Mouse (Mus musculus): ENCODE results near the gene Tmem175. TPM values are rescaled to one million over a fixed set of nuclear protein-coding genes. Genes with fewer than 3 reads are reported as not detected.

The Tmem175 gene
- polyA plus RNA-seq, 1 experiment from 2014 or later = 29.4 TPM

GRCm38 (mm10) chr5:108668977-108669936 is 39.7 kb downstream of the Tmem175 start, which contains the start of gene Dgkq:
Gene Dgkq (minus strand): TSS chr5:108669672.
- 4% methylated on average over 43 of the region's 43 CpGs for WGBS
- ATAC-seq (ENCODE audit: insufficient number of reproducible peaks, low FRiP score, low TSS enrichment, low read depth) = peak; percentile 84
- H3K27ac ChIP-seq (replicated peaks) = peak within 1 kb of the TSS; percentile 94

GRCm38 (mm10) chr5:108669986-108670385 is 40.4 kb downstream of the Tmem175 start:
- WGBS = 75% methylated on average over 9 of the region's 9 CpGs
- Histone ChIP-seq H3K36me3 (peaks cover 17% of the 10 kb centered on the region), H3K4me2 (replicated peaks) (peak overlapping the region; percentile 62), H3K9ac (peak overlapping the region; percentile 70; the same call in 1 of the 2 replicates), H3K4me3 (replicated peaks) (peak overlapping the region; percentile 57), H3K9me3 (replicated peaks) (no peaks in the 10 kb centered on the region), H3K27ac (replicated peaks) (peak overlapping the region; percentile 94; the same call in 1 of the 2 replicates), H3K4me1 (peaks cover 16% of the 10 kb centered on the region), H3K27me3 (no peaks in the 10 kb centered on the region)
- ATAC-seq (ENCODE audit: insufficient number of reproducible peaks, low FRiP score, low TSS enrichment, low read depth) = no peak

More at GRCm38 (mm10) chr5:108668977-108669936, 39.7 kb downstream of the Tmem175 start, which contains the start of gene Dgkq:
- peaks cover 16% of the 10 kb centered on the region for H3K4me1 ChIP-seq
- H3K9ac ChIP-seq = peak within 1 kb of the TSS; percentile 70
- H3K36me3 ChIP-seq = peaks cover 17% of the 10 kb centered on the region
- H3K27me3 ChIP-seq = no peaks in the 10 kb centered on the region
- peak within 1 kb of the TSS; percentile 62 for H3K4me2 ChIP-seq (replicated peaks)
- no peaks in the 10 kb centered on the region for H3K9me3 ChIP-seq (replicated peaks)
- H3K4me3 ChIP-seq (replicated peaks) = peak within 1 kb of the TSS; percentile 57

GRCm38 (mm10) chr5:108670785-108671184 is 41.2 kb downstream of the Tmem175 start:
- no peak for ATAC-seq (ENCODE audit: insufficient number of reproducible peaks, low FRiP score, low TSS enrichment, low read depth)
- Histone ChIP-seq H3K27me3 (no peaks in the 10 kb centered on the region), H3K9ac (no peak overlapping the region), H3K27ac (replicated peaks) (no peak overlapping the region), H3K4me2 (replicated peaks) (no peak overlapping the region), H3K36me3 (peaks cover 17% of the 10 kb centered on the region), H3K9me3 (replicated peaks) (no peaks in the 10 kb centered on the region), H3K4me3 (replicated peaks) (no peak overlapping the region), H3K4me1 (peaks cover 16% of the 10 kb centered on the region)

- Histone ChIP-seq H3K4me3 (replicated peaks) (no peak overlapping the region), H3K9ac (no peak overlapping the region), H3K36me3 (peaks cover 17% of the 10 kb centered on the region), H3K27me3 (no peaks in the 10 kb centered on the region), H3K4me1 (peaks cover 20% of the 10 kb centered on the region), H3K4me2 (replicated peaks) (no peak overlapping the region), H3K27ac (replicated peaks) (no peak overlapping the region), H3K9me3 (replicated peaks) (no peaks in the 10 kb centered on the region)
- 93% methylated on average over 12 of the region's 12 CpGs for WGBS
- no peak for ATAC-seq (ENCODE audit: insufficient number of reproducible peaks, low FRiP score, low TSS enrichment, low read depth)
Measured at GRCm38 (mm10) chr5:108671757-108672156, 42.2 kb downstream of the Tmem175 start.

GRCm38 (mm10) chr5:108674624-108675023 is 45.1 kb downstream of the Tmem175 start:
- WGBS = 88% methylated on average over 2 of the region's 2 CpGs
- Histone ChIP-seq H3K27ac (replicated peaks) (no peak overlapping the region), H3K36me3 (peaks cover 17% of the 10 kb centered on the region), H3K9me3 (replicated peaks) (no peaks in the 10 kb centered on the region), H3K4me1 (peaks cover 23% of the 10 kb centered on the region), H3K4me2 (replicated peaks) (no peak overlapping the region), H3K27me3 (no peaks in the 10 kb centered on the region), H3K9ac (no peak overlapping the region), H3K4me3 (replicated peaks) (no peak overlapping the region)
- no peak for ATAC-seq (ENCODE audit: insufficient number of reproducible peaks, low FRiP score, low TSS enrichment, low read depth)

- ATAC-seq (ENCODE audit: insufficient number of reproducible peaks, low FRiP score, low TSS enrichment, low read depth) = no peak
- Histone ChIP-seq H3K4me1 (peaks cover 16% of the 10 kb centered on the region), H3K4me2 (replicated peaks) (no peak within 1 kb of the TSS), H3K36me3 (peaks cover 17% of the 10 kb centered on the region), H3K27ac (replicated peaks) (0 out of 2 replicates have a peak within 1 kb of the TSS, but pooled peaks have one; percentile 17), H3K27me3 (no peaks in the 10 kb centered on the region), H3K9ac (no peak within 1 kb of the TSS), H3K9me3 (replicated peaks) (no peaks in the 10 kb centered on the region), H3K4me3 (replicated peaks) (no peak within 1 kb of the TSS)
- WGBS = 71% methylated on average over 9 of the region's 9 CpGs
Measured at GRCm38 (mm10) chr5:108675251-108675816, 45.8 kb downstream of the Tmem175 start, which contains the start of gene Slc26a1. Gene Slc26a1 (minus strand): TSS chr5:108675569.

GRCm38 (mm10) chr5:108676772-108677498 is 47.4 kb downstream of the Tmem175 start:
- Histone ChIP-seq H3K36me3 (peaks cover 11% of the 10 kb centered on the region), H3K4me2 (replicated peaks) (peak overlapping the region; percentile 60), H3K27ac (replicated peaks) (peak overlapping the region; percentile 84), H3K9ac (peak overlapping the region; percentile 26; the same call in 1 of the 2 replicates), H3K9me3 (replicated peaks) (no peaks in the 10 kb centered on the region), H3K4me3 (replicated peaks) (peak overlapping the region; percentile 36), H3K27me3 (no peaks in the 10 kb centered on the region), H3K4me1 (peaks cover 16% of the 10 kb centered on the region)
- ATAC-seq (ENCODE audit: insufficient number of reproducible peaks, low FRiP score, low TSS enrichment, low read depth) = peak; percentile 31; the same call in 1 of the 2 replicates
- WGBS = 9% methylated on average over 5 of the region's 5 CpGs

- H3K4me3 ChIP-seq (replicated peaks) = peak overlapping the region; percentile 36
- H3K27me3 ChIP-seq = no peaks in the 10 kb centered on the region
- H3K4me2 ChIP-seq (replicated peaks) = peak overlapping the region; percentile 60
Measured at GRCm38 (mm10) chr5:108677605-108678295, 48.2 kb downstream of the Tmem175 start.

GRCm38 (mm10) chr5:108678296-108678854 is 48.8 kb downstream of the Tmem175 start:
- no peak overlapping the region for H3K4me3 ChIP-seq (replicated peaks)
- H3K27me3 ChIP-seq = no peaks in the 10 kb centered on the region
- no peaks in the 10 kb centered on the region for H3K36me3 ChIP-seq
- no peaks in the 10 kb centered on the region for H3K9me3 ChIP-seq (replicated peaks)
- no peak overlapping the region for H3K4me2 ChIP-seq (replicated peaks)
- no peak overlapping the region for H3K9ac ChIP-seq
- peaks cover 16% of the 10 kb centered on the region for H3K4me1 ChIP-seq
- no peak overlapping the region for H3K27ac ChIP-seq (replicated peaks)
- 87% methylated on average over 6 of the region's 6 CpGs for WGBS
- ATAC-seq (ENCODE audit: insufficient number of reproducible peaks, low FRiP score, low TSS enrichment, low read depth) = no peak

More at GRCm38 (mm10) chr5:108677605-108678295, 48.2 kb downstream of the Tmem175 start:
- H3K9me3 ChIP-seq (replicated peaks) = no peaks in the 10 kb centered on the region
- 3% methylated on average over 25 of the region's 25 CpGs for WGBS
- H3K27ac ChIP-seq (replicated peaks) = peak overlapping the region; percentile 84
- peak overlapping the region; percentile 26 for H3K9ac ChIP-seq
- H3K36me3 ChIP-seq = peaks cover 2% of the 10 kb centered on the region; the same call in 1 of the 2 replicates
- peaks cover 16% of the 10 kb centered on the region for H3K4me1 ChIP-seq
- peak; percentile 83 for ATAC-seq (ENCODE audit: insufficient number of reproducible peaks, low FRiP score, low TSS enrichment, low read depth)

- 42% methylated on average over 3 of the region's 3 CpGs for WGBS
- H3K9me3 ChIP-seq (replicated peaks) = no peaks in the 10 kb centered on the region
- ATAC-seq (ENCODE audit: insufficient number of reproducible peaks, low FRiP score, low TSS enrichment, low read depth) = no peak
- no peak overlapping the region for H3K27ac ChIP-seq (replicated peaks)
- H3K4me1 ChIP-seq = peaks cover 16% of the 10 kb centered on the region
- H3K9ac ChIP-seq = no peak overlapping the region
- no peak overlapping the region for H3K4me2 ChIP-seq (replicated peaks)
- H3K27me3 ChIP-seq = no peaks in the 10 kb centered on the region
- no peak overlapping the region for H3K4me3 ChIP-seq (replicated peaks)
- no peaks in the 10 kb centered on the region for H3K36me3 ChIP-seq
Measured at GRCm38 (mm10) chr5:108679909-108680308, 50.3 kb downstream of the Tmem175 start.

Measured in embryonic facial prominence, embryonic 15.5 days (tissue).